Mouse (Mus musculus) gastrocnemius, adult 18-20 months (tissue): ENCODE measurements at regions not wholly inside any gene's neighbourhood (a gene's known extent, or its start where the extent isn't known, plus 50 kb on each side); places are given as distances from the start of the nearest gene placed in this dataset.

Experiments used
- DNase-seq: peaks from one replicate; pipeline ENCODE4 v3.0.0; 2021; ENCODE audit warnings: low spot score

DNA sequence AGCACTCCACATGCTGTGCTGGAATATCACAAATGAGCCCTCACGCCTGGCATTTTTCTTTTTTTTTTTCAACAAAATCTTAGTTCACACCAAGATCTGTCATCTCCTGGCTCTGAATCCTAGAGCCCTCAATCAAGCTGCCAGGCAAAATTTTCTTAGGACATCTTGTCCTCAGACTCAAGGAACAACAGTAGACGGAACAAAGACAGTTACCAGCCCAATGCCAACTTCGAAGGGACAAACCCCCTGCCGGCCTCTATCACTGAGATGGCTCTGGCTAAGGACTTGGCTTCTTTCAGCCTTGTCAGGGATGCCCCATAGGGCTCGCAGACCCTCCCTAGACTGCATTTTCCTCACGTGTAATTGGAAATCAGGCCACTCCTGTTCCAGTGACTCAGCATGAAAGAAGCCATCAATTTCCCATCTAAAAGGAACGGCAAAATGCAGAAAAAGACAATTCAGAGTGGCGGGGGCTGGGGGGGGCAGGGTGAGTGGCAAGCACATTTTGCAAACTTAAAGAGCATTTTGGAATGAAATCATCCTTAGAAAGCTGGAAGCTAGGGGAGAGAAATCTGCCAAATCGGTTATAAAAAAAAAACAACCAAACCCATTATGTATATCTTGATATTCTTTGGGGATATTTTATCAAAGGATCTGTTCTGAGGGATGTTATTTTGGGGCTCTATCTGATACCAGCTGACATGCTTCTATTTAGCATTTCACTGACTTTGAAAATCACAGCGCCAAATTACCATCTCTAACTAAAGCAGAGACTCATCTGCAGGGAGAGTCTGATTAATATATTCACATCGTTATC is 116.1 kb upstream of the Sulf2 start:
- no peak for DNase-seq

DNA sequence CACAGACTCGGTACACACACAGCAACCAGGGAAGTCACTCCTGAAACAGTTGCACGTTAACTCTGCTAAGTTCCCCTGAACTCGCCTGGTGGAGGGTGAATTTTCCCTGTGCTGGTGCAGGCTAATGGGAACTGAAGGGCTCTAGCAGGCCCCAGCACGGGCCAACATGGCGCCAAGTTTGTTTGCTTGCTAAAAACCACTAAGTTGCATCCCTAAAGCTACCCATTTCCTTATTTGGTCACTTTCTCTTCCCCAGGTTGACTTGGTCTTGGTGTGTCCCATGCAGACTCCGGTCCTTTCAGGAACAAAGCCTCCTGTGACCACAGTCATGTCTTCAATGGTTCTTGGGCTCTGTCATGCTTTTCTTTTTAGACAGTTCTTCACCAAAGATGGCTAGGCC is 114.5 kb upstream of the Sulf2 start:
- no peak for DNase-seq

DNA sequence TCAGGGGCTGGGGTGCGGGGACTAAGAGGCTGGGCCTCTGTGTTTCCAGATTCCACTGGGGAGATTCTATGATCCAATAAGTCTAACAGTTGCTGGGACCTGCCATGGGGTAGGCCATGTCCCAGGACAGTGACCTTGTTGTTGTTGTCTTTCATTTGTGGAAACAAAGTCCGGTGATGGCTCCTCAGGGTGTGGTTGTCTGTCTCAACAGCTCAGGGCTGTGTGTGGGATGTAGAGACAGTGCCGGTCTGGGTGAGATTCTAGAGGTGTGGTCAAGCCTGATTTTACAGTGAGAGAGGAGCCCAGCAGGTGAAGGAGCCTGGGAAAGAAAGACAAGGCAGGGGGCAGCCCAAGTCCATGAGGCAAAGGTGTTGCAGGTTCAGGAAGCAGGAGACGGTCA is 111.5 kb upstream of the Sulf2 start:
- DNase-seq, result no peak

DNA sequence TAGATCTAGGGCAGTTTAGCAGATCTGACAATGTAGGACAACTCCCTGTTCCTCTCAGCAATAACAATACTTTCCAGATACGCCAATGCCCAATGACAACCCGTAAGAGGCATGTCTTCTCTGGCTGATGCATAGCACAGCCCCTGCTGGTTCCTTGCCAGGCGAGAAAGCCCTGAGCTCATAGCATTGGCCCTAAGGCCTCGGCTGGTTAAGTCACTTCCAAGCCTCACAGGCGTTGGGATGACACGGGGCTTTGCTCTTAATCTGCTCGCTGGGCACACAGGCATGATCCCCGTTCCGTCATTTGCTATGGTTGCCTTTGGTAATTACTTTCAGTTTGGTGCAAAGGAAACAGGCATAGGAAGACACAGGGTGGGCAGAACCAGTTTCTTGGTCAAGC is 111.0 kb upstream of the Sulf2 start:
- no peak for DNase-seq

DNA sequence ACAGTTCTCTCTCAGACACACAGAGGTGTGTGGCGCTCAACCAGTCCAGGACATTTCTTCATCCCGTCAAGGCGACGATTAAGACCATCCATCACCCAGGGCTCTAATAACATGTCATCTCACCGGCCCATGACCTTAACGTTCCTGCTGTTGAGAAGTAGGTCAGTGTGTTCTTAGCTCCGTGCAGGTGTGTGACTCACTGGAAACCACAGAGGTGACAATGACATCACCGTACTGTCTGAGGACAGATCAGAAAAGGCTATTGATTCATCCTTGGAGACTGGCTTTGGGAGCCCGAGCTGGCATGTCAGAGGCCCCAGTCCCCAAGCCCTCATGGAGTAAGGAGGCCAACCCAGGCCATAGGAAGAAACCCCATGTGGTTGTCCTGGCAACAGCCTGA is 109.3 kb upstream of the Sulf2 start:
- no peak for DNase-seq

DNA sequence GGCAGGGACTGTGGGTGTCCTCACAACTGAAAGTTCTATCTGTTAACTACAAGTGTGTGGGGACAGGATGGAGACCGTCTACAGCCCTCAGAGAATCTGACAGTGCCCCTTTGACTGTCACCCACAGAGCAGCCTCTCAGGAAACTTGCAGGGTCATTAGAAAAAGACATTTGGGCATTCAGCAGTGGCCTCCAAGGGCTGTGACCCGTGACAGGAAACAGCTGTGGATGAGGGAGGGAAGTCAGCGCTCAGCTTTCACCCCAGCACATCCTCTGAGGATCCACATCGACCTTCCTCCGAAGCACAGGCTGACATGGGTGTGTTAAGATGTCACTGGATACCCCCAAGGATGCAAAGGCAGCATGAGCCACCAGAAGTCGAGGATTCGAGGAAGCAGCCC is 106.3 kb upstream of the Sulf2 start:
- DNase-seq, result no peak

DNA sequence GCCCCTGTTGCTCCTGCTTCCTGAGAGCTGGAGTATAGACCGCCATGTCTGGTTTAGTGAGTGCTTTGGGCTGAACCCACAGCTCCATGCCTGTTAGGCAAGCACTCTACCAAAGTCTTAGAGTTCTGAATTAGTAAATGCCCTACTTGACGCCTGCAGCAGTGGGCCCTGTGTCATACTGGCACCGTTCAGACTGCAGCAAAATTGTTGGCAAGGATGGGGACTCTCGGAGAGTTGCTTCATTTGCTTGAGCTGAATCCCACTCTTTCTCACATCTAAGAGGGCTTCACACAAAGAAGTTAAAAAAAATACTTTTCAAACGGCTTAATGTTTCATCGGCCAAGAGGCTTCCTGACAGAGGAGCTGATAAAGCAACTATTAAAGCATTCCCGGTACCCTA is 105.6 kb upstream of the Sulf2 start:
- no peak for DNase-seq

DNA sequence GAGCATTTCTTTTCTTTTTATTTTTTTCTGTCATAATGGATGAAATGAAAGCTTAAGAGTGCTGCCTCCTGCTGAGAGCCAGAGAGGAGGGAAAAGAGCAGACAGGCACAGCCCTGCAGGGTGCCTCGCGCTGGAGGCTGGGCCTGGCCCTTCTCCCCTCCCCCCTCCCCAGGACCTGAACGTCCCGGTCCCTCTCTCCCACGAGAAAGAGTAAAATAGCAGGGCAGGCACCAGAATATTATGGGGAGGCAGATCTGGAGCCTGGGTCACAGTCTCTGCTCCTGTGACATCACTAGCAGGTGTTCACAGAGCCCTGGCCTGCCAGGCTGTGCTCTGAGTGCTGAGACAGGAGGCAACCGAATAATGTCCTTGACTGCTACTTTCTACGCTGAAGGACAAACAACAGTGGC is 103.3 kb upstream of the Sulf2 start:
- no peak for DNase-seq

DNA sequence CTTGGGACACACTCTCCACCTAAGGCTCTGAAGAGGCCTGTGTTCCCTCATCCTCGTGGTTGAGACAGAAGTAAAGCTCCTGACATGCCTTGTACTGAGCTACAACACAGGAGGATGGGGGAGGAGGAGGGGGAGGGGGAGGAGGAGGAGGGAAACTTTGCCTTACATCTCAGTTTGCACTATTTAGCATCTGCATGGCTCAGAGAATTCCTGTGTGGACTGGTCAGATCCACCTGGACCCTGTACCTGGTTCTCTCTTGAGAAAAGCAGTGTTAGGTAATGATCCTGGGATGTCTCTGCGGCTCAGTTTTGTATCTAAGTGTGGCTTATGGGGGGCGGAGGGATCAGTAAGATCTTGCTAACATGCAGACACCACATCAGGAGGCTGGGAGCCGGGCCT is 102.2 kb upstream of the Sulf2 start:
- DNase-seq, result no peak

DNA sequence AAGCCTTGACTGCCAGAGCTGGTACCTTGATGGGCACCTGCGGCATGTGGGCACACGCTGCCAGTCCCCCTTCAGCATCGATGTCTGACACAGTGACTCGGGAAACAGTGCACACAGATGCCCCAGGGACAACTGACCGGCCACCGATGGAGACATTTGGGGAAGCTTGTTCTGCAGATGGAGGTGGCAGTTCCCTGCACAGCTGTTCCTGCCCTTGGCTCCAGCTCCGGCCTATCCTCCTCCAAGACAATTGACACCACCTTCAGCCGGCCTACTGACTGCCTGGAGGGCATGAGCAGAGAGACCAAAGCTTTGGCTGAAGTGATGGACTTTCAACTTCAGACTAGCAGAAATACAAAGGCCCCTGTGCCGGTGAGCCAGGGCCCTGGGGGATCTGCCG is 100.7 kb upstream of the Sulf2 start:
- DNase-seq, result no peak

DNA sequence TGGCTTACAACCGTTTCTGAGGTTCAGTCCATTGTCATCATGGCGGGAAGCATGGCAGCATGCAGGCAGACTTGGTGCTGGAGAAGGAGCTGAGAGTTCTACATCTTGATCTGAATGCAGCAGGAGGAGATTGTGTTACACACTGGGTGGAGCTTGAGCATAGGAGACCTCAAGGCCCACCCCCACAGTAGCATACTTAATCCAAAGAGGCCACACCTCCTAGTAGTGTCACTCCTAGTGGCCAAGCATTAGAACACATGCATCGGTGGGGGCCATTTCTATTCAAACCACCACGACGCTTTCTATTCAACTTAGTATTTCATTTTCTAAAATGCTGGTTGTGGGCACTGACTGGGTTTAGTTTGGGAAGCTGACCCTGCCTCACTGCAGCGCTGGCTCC is 99.1 kb upstream of the Sulf2 start:
- DNase-seq, result no peak

DNA sequence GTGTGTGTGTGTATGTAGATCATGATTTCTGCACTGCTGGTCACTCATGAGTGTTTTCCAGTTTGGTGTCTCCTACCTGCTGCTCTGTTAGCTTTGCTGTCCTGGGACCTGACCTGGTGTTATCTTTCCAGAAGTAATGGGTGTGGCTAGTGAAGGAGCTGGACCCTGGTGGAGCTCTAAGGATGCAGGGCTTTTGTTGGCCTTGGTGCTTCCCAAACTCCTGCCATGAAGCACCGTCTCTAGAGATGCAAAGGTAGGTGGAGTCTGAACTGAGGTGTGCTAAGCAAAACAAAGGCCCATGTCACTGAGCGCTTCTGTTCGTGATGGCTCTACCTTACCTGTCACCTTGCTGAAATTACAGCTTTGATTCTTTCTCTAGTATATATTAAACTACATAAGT is 96.6 kb upstream of the Sulf2 start:
- DNase-seq, result no peak

DNA sequence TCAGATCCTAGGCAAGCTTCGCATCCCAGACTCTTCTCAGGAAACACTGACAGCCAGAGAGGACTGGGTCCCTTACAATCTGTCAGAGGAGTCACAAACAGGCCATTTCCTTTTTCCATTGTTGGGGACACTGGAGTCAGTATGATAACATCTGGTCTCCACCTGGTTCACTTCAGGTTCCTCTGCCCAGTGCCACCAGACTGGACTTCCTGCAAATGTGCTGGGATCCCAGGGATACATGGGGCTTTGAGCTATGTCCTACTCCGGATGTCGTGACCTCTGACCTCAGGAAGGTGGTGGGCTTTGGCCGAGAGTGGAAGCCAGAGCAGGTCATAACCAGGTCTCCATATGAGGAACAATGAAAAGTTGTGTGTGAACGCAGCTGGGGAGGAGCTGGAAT is 96.0 kb upstream of the Sulf2 start:
- DNase-seq, result no peak

DNA sequence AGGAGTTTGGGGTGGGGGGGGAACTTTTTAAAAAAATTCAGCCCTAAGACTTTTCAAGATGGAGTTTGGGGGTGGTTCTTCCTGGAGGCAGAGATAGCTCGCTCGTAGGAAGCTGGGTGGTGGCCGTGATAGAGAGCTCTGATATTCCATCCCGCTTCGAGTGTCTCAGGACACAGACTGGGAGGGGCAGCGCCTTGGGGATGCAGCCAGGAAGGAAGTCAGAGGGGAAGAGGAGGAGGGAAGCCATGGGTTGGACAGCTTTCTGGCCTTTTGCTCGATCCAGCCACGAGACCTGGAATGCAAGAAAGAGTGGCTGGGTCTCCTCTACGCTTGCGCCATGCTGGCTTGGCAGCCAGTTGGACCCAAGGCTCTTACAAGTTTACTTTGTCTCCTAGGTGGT is 95.1 kb upstream of the Sulf2 start:
- DNase-seq, result no peak

DNA sequence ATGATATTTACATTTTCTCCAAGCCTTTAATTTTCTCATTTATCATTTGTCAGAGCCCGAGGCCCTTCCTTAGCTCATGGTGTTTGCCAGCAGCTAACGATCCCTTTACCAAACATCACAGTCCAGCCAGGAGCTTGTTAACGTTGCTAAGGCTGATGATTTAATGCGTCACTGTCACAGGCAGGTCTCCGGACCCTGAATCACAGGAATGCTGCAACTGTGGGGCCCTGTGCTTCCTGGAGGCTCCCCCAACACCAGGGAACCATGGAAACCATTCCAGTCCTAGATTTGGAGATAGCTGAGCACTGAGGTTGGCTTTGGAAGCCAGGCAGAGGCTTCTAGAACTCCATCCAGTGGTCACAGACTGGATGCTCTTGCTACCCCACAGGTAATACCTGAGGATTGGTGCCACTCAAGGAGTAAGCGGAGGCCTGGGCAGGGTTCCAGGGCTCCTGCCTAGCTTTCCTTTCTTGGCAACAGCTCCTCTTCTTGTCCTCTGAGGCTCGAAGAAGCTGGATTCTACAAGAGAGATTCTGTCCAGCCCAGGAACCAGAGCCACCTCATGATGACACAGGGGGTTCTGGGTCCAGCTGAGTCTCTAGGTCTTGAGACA is 94.0 kb upstream of the Sulf2 start:
- no peak for DNase-seq

DNA sequence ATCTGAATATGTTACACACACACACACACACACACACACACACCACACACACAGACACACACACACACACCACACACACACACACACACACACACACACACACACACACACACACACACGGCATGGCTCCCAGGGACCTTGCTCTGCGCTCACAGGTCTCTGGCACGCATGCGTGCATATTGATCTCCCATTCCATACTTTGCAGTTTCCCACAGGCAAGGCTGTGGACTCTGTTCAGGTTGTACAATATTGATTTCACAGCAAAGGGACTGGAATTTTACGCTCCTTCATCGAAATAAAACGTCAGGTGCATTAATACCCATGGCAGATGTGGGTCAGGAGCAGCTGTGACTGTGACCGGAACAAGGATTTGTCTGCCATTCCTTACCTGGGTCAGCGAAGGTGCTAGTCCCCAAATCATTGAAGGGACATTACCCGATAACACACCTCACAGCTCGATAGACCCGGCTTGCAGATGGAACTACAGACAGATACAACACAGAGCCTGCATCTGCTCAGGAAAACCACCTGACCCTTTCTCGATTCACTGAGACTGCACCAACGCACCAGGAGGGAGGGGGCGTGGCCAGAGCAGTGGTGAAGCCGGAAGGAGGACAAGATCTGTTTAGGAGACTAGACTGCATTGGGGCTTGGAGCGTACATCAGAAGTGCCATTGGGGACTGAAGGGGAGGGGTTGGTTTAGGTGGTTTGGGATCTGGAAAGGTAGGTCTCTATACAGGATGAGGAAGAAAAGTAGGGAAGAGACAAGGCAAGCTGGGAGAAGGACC is 91.1 kb upstream of the Sulf2 start:
- DNase-seq, result no peak

DNA sequence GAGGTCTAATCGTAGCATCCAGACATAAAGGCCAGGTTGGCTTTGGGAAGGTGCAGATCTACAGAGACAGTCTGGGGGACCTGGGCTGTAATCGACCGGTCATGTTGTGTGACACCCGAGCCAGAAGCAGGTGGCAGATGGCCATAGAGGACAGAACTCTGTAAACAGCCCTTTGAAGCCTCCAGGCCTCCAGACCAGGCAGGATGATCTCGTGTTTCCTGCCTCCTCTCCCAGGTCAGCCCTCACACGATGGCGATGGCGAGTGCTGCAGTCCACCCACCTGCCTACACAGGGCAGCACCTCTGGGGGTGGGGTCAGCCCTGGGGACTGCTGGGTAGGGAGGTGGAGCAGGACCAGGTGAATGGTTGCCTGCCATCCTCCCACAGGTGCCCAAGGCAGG is 89.8 kb upstream of the Sulf2 start:
- no peak for DNase-seq

DNA sequence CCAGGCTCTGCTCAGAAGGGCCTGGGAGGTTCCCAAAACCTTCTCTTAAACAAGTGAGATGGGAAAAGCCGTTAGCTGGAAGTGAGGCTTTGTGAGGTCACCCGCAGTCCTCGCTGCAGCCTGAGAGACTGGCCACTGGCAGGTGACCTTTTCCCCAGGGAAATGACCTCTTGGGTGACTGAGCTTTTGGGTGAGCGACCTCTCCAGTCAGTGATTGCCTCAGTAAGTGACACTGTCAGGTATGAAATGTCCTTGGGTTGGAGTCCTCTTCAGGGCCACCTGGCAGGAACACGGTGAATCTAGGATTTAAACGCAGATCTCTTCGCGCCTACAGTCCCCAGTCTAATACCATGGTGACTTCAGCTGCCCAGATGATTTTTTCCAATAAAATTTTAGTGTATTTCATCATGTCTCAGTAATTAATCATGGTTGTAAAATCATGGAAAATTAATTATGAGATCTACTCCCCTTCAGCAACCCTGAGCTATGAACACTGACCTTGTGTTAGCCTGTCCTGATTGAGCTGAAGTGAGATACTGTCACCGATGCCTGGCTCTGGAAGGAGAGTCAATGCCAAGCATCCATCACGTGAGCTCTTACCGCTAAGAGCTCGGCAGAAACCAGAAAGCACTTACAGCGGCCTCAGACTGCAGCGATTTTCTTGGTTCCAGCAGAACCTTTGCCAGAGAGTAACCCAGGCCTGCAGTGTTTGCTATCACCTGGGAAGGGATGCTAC is 87.5 kb upstream of the Sulf2 start:
- no peak for DNase-seq

DNA sequence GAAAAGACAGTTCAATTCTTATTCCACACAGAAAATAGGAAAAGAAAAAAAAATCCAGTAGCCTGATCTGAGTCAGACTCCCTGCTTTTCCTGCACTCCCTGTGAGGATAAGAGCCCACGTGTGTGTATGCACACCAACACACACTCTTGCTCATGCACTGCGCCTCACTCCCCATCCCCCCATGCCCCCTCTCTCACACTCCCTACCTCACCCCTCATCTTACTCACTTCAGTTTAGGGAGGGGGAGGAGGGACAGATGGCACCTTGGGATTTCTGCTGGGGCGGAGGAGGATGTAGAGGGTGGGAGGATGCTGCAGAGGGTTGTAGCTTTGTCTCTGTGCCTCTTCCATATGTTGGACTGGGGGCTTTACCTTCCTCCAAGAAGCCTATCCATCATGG is 85.8 kb upstream of the Sulf2 start:
- no peak for DNase-seq

DNA sequence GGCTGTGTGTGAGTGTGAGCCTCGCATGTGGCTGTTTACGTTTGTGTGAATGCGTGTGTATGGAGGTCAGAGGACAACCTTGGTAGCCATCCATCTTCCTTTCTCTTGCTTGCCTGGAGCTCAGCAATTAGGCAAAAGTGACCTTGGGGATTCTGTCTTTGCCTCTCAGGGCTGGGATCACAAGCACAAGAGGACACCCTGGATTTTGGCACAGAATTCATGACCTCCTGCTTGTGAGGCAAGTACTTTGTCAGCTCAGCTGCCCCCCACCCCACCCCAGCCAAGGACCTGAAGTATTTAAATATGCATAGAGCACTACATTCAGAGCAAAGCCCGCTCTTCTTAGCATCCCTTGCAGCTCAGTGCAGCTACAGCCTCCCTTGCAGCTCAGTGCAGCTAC is 84.6 kb upstream of the Sulf2 start:
- no peak for DNase-seq

DNA sequence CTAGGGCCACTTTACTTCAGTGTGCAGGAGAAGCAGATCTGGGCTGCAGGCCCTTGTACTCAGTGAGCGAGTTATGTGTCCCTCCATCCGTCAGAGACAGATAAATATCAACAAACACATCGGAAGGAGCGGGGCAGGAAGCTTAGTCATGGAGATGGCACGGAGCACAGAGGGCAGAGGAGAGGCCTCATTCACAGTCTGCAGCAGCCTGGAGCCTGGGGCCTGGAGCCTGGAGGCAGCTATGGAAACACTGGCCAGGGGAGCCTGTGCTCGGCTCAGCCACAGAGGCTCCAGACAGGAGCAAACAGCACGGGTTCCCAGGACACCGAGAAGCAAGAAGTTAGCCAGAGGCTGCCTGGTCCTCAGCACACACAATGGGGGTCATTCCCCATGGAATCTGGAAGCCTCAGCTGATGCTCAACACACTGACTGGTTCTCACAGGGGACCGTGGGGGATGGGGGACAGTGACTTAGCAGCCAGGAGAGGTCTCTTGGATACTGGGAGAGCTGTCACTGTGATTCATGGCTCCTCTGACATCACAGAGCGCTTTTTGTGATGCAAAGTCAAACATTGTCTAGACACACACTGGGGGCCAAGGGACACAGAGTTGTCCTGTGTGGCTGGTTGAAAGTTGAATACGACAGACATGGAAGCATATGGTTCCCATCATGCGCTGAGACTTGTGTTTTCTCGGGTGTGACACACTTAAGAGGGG is 82.2 kb upstream of the Sulf2 start:
- DNase-seq, result no peak
